Mouse (Mus musculus) heart, embryonic 11.5 days (tissue): ENCODE data around the gene Gstz1. TPM values are rescaled to one million over a fixed set of nuclear protein-coding genes. Genes with fewer than 3 reads are reported as not detected.

Experiments
- ATAC-seq: fragments of 200-750 bp; cut with Nextera tagmentation; replicated peaks from 2 replicates; pipeline ENCODE4 v1.8.0; 2017; ENCODE audit warnings: moderate library complexity; ENCODE audit not compliant: insufficient number of reproducible peaks, low FRiP score, low TSS enrichment
- H3K27ac ChIP-seq: fragments of 300-500 bp; sonication (generic); 2 replicates; pipeline ENCODE4 v1.5.1; 2014; ENCODE audit warnings: mild to moderate bottlenecking, low read depth, low read length
- H3K27me3 ChIP-seq: fragments of 300-500 bp; sonication (generic); 2 replicates; pipeline ENCODE4 v1.6.1; 2014; ENCODE audit warnings: mild to moderate bottlenecking, low read length, mixed read lengths; ENCODE audit not compliant: control insufficient read depth, insufficient read depth
- H3K36me3 ChIP-seq: fragments of 300-500 bp; sonication (generic); 2 replicates; pipeline ENCODE4 v1.6.1; 2014; ENCODE audit warnings: mild to moderate bottlenecking, low read length, moderate library complexity, mixed read lengths; ENCODE audit not compliant: control insufficient read depth, insufficient read depth
- H3K4me1 ChIP-seq: fragments of 300-500 bp; sonication (generic); 2 replicates; pipeline ENCODE4 v1.6.1; 2014; ENCODE audit warnings: low read length; ENCODE audit not compliant: control insufficient read depth, insufficient read depth
- H3K4me2 ChIP-seq: fragments of 300-500 bp; sonication (generic); 2 replicates; pipeline ENCODE4 v1.6.1; 2014; ENCODE audit warnings: mild to moderate bottlenecking, moderate library complexity
- H3K4me3 ChIP-seq: fragments of 300-500 bp; sonication (generic); 2 replicates; pipeline ENCODE4 v1.5.1; 2014; ENCODE audit warnings: low read depth, low read length
- H3K9ac ChIP-seq: fragments of 300-500 bp; sonication (generic); 2 replicates; pipeline ENCODE4 v1.6.1; 2014; ENCODE audit warnings: mild to moderate bottlenecking, low read depth, low read length, moderate library complexity
- H3K9me3 ChIP-seq: fragments of 300-500 bp; sonication (generic); replicated peaks from 2 replicates; pipeline ENCODE4 v1.6.1; 2016; ENCODE audit warnings: low read length; ENCODE audit not compliant: control insufficient read depth
- WGBS: fragments of 180-500 bp; shearing (Covaris S2); extraction: QIAGEN DNeasy Blood & Tissue Kit; methylation state at CpG from one replicate; pipeline ENCODE4 v1.1.7; 2014; ENCODE audit not compliant: insufficient replicate concordance; 5-methylcytosine and 5-hydroxymethylcytosine counted together
- polyA plus RNA-seq: library from polyadenylated mRNA; unstranded; fragments of >200 nt; fragmentation: Nextera tagmentation; extraction: Ambion mirVana; gene quantifications from 2 replicates; pipeline ENCODE4 v1.2.1, GENCODE M21; 2014

Gene Gstz1
- polyA plus RNA-seq, 1 experiment from 2014 or later, result 49.0 TPM

DNA sequence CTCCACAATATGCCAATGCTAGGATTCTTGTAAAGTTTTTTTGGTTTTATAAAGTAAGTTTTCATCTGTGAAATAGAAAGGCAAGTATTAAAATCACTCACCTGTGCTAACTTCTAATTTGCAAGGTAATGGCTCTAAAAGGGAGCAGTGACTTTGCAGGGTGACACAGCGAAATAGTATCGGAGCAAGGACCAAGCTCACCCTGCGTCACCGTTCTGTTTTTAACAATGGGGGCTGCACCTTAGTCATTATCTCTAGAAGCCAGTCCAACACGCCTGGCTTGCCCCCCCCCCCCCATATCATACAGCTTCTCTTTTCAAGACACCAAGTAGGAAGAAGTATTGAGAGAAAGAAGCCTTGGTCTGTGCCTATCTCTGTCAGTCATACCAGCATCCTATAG is 13.8 kb downstream of the Gstz1 start:
- H3K9ac ChIP-seq, result no peak overlapping the region
- peak overlapping the region; percentile 24; the same call in 1 of the 2 replicates for H3K4me2 ChIP-seq
- WGBS, result 79% methylated on average over 5 of the region's 5 CpGs
- H3K4me3 ChIP-seq, result no peak overlapping the region
- H3K4me1 ChIP-seq, result 0 out of 2 replicates have a peak, but pooled peaks cover 3% of the 10 kb centered on the region
- no peaks in the 10 kb centered on the region; the same call in 1 of the 2 replicates for H3K36me3 ChIP-seq
- no peaks in the 10 kb centered on the region for H3K9me3 ChIP-seq
- H3K27ac ChIP-seq, result peak overlapping the region; percentile 83
- peak; percentile 83 for ATAC-seq
- H3K27me3 ChIP-seq, result no peaks in the 10 kb centered on the region

DNA sequence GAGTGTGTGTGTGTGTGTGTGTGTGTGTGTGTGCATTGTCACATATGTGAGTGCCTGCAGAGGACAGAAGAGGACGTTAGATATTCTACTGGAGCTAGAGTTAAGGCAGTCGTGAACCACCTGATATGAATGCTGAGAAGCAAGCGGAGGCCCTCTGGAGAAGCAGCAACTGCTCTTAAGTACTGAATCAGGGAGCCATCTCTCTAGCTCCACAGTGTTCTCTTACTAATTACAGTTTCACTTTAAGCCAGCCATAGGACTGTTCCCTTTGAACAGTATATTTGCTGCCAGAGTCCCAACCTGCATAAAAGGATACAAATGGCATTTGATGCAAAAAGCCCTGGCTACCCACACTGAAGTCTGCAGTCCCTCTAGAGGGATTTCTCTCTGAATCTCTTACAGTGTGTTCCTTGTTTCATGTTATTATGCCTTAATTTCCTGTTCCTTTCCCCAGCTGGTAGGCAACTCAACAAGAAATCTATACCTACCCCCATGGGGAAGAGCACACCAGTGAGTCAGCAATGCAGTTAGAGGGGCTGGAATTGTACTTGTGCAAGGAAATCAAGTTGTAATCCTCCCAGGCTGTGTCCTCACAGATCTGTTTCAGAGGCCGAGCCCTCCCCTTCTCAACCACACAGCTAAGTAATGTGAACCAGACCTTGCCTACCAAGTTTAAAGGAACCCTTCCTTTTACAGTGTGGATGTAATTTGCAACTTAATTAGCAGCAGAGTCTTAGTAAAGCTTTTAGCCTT is 28.4 kb downstream of the Gstz1 start:
- Histone ChIP-seq H3K9me3 (no peaks in the 10 kb centered on the region), H3K4me2 (no peak overlapping the region), H3K4me1 (no peaks in the 10 kb centered on the region), H3K27me3 (no peaks in the 10 kb centered on the region), H3K36me3 (no peaks in the 10 kb centered on the region), H3K9ac (no peak overlapping the region), H3K4me3 (no peak overlapping the region), H3K27ac (no peak overlapping the region)
- 62% methylated on average over 4 of the region's 4 CpGs for WGBS
- ATAC-seq, result no peak

DNA sequence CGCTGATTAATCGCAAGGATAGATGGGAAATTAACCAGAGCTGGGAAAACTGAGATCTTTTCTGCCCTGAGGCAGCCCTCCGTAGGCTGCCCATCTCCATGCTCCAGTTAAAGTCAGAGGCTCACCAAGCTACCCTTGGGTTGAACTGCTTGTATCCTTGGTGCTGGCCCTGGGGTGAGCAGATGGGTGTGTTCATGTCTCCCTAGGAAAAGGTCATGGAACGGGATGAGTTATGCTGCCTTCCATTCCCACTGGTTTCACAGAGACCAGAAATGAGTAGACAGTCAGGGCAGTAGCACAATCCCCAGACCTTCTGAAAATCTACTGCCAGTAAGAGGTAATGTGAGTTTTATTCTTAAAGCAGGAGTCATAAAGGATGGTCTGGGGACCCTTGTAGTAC is 30.7 kb downstream of the Gstz1 start:
- no peaks in the 10 kb centered on the region for H3K27me3 ChIP-seq
- H3K27ac ChIP-seq, result no peak overlapping the region
- no peaks in the 10 kb centered on the region for H3K9me3 ChIP-seq
- H3K4me2 ChIP-seq, result no peak overlapping the region
- H3K36me3 ChIP-seq, result no peaks in the 10 kb centered on the region
- no peak overlapping the region for H3K4me3 ChIP-seq
- H3K9ac ChIP-seq, result no peak overlapping the region
- ATAC-seq, result no peak
- 92% methylated on average over 4 of the region's 4 CpGs for WGBS
- H3K4me1 ChIP-seq, result no peaks in the 10 kb centered on the region

DNA sequence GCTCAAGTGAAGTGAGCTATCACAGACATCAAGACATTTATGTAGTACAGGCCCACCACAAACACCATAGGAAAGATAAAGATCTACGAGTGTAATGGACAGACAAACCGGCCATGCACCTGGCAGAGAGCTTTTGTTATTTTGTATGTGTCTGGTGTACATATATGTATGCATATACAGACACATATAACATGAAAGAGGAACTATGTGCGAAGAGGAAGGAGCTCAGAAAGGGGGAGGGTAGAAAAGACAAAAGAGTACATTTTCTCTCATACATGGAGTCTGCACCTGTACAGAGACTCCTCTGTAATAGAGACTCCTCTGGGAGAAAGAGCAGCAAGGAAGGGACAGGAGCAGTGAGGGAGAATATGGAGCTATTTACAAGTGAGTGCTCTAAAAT is 46.0 kb downstream of the Gstz1 start:
- Histone ChIP-seq H3K4me2 (no peak overlapping the region), H3K27ac (no peak overlapping the region), H3K4me1 (no peaks in the 10 kb centered on the region), H3K36me3 (no peaks in the 10 kb centered on the region), H3K9me3 (no peaks in the 10 kb centered on the region), H3K4me3 (no peak overlapping the region), H3K27me3 (no peaks in the 10 kb centered on the region), H3K9ac (no peak overlapping the region)
- ATAC-seq, result no peak
- 85% methylated on average over 3 of the region's 3 CpGs for WGBS

DNA sequence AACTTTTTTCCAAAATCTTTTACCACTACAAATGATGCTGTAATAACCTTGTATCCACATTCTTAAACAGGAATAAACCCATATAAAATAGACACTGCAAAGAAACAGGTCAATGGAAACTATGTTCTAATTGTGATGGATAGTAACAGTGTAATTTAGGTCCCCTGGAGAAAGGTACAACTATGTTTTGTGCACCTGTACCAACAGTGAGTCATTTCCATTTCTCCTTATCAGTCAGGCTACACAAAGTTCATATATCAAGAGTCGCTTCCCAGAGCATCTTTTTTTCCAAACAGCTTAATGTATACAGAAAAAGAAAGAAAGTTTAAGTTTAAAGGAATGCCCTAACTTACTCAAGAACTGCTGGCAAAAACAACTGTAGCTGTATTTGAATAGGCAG is 48.1 kb downstream of the Gstz1 start:
- ATAC-seq, result no peak
- Histone ChIP-seq H3K4me1 (peaks cover 3% of the 10 kb centered on the region; the same call in 1 of the 2 replicates), H3K4me3 (no peak overlapping the region), H3K27ac (no peak overlapping the region), H3K36me3 (no peaks in the 10 kb centered on the region), H3K9me3 (no peaks in the 10 kb centered on the region), H3K9ac (no peak overlapping the region), H3K27me3 (no peaks in the 10 kb centered on the region), H3K4me2 (no peak overlapping the region)
- WGBS, result 70% methylated on average over 1 of the region's 1 CpGs

DNA sequence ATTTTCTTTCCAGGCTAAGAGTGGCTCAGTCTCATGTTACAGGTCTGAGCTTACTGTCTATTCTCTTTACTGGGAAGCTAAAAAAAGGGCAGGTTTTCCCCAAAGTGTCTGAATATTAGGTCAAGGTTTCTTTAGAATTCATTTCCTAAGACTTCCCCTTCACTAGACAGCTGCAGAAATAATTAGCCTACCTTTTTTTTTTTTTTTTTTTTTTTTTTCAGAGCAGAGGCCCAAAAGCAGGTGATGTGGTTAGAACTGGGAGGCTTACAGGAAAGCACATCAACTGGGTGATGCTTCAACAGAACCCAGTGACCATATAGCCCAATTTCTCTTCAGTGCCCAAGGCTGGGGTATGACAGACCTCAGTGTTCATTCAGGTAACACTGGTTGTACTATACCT is 49.3 kb downstream of the Gstz1 start:
- no peaks in the 10 kb centered on the region for H3K9me3 ChIP-seq
- no peak overlapping the region for H3K27ac ChIP-seq
- H3K4me3 ChIP-seq, result no peak overlapping the region
- no peaks in the 10 kb centered on the region for H3K36me3 ChIP-seq
- H3K4me1 ChIP-seq, result peaks cover 3% of the 10 kb centered on the region; the same call in 1 of the 2 replicates
- no peak for ATAC-seq
- H3K4me2 ChIP-seq, result no peak overlapping the region
- H3K27me3 ChIP-seq, result no peaks in the 10 kb centered on the region
- H3K9ac ChIP-seq, result no peak overlapping the region

DNA sequence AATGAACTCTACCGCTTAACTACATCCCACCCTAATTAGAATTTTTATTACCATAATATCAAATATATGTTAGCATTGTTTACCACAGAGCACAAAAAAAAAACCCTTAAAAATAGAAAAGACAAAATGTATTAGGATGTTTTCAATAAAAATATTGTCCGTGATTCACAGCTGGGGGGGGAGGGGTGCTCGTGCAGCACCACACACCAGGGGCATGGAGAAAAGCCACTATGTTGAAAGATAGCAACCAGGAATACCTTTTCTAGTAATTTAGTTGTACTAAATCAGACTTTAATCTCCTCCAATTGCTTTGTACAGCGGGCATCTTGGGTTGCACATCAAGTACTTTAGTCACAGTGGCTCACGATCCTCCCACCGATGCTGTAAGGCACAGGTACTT is 51.8 kb downstream of the Gstz1 start:
- no peaks in the 10 kb centered on the region for H3K9me3 ChIP-seq
- peak overlapping the region; percentile 90 for H3K4me3 ChIP-seq
- ATAC-seq, result no peak
- WGBS, result 56% methylated on average over 6 of the region's 6 CpGs
- H3K4me1 ChIP-seq, result peaks cover 3% of the 10 kb centered on the region; the same call in 1 of the 2 replicates
- no peak overlapping the region for H3K27ac ChIP-seq
- H3K9ac ChIP-seq, result peak overlapping the region; percentile 88; the same call in 1 of the 2 replicates
- H3K27me3 ChIP-seq, result no peaks in the 10 kb centered on the region
- H3K4me2 ChIP-seq, result peak overlapping the region; percentile 98
- H3K36me3 ChIP-seq, result no peaks in the 10 kb centered on the region

- ATAC-seq, result peak; percentile 59
- H3K9ac ChIP-seq, result peak within 1 kb of the TSS; percentile 88
- peaks cover 3% of the 10 kb centered on the region; the same call in 1 of the 2 replicates for H3K4me1 ChIP-seq
- no peaks in the 10 kb centered on the region for H3K9me3 ChIP-seq
- H3K36me3 ChIP-seq, result no peaks in the 10 kb centered on the region
- H3K4me2 ChIP-seq, result peak within 1 kb of the TSS; percentile 98
- 0 out of 2 replicates have a peak within 1 kb of the TSS, but pooled peaks have one; percentile 46 for H3K27ac ChIP-seq
- under 1% methylated on average over 38 of the region's 38 CpGs for WGBS
- no peaks in the 10 kb centered on the region for H3K27me3 ChIP-seq
- H3K4me3 ChIP-seq, result peak within 1 kb of the TSS; percentile 90
Observed at GRCm38 (mm10) chr12:87199206-87199972, 52.4 kb downstream of the Gstz1 start, which contains the start of gene Samd15. Samd15 (plus strand) TSS chr12:87199723.
